Mouse (Mus musculus): Measurements from ENCODE around the gene Mak. TPM values are rescaled to one million over a fixed set of nuclear protein-coding genes. Genes with fewer than 3 reads are reported as not detected.

Gene Mak
- polyA plus RNA-seq, 1 experiment, result 98.5 TPM

DNA sequence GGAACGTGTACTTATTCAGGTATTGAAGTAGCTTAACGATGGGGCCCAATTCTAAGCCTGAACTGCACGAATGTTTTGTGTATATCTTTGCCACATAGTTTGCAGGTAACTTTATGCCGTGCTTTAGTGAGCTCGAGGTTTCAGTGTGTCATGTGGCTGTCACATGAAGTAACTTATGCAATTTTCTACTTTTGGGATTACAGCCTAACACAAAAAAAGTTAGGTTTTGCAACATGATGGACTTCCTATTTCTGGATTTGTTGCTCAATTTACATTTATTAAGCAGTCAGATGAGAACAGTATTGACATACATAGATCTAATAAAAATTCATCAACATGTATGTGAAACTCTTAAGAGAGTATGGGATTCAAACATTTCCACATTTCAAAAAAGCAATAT lies 5.7 kb downstream of the Mak start:
- no peaks in the 10 kb centered on the region for H3K36me3 ChIP-seq (ENCODE audit: control insufficient read depth, insufficient read depth, low read length)
- no peaks in the 10 kb centered on the region; the same call in 1 of the 2 replicates for H3K4me1 ChIP-seq (ENCODE audit: control insufficient read depth, insufficient read depth, low read length)
- H3K27me3 ChIP-seq (ENCODE audit: control insufficient read depth, insufficient read depth, low read length), result no peaks in the 10 kb centered on the region
- TF ChIP-seq POLR2A (IDR thresholded peaks at IDR 0.05; ENCODE audit: control insufficient read depth, low read depth, low read length), result no peak
- TF ChIP-seq CTCF (IDR thresholded peaks at IDR 0.05; ENCODE audit: control insufficient read depth, insufficient read depth, insufficient replicate concordance, low read depth, low read length), result no peak
- no peak overlapping the region for H3K4me3 ChIP-seq (ENCODE audit: control insufficient read depth, low read depth, low read length)
- H3K27ac ChIP-seq (ENCODE audit: control insufficient read depth, insufficient read depth, low read depth, low read length), result no peak overlapping the region

GRCm38 (mm10) chr13:41071617-41072016 lies 7.9 kb downstream of the Mak start:
- Histone ChIP-seq H3K36me3 (ENCODE audit: control insufficient read depth, insufficient read depth, low read length) (no peaks in the 10 kb centered on the region), H3K27me3 (ENCODE audit: control insufficient read depth, insufficient read depth, low read length) (no peaks in the 10 kb centered on the region), H3K4me1 (ENCODE audit: control insufficient read depth, insufficient read depth, low read length) (no peaks in the 10 kb centered on the region), H3K4me3 (ENCODE audit: control insufficient read depth, low read depth, low read length) (no peak overlapping the region), H3K27ac (ENCODE audit: control insufficient read depth, insufficient read depth, low read depth, low read length) (no peak overlapping the region)
- TF ChIP-seq POLR2A (IDR thresholded peaks at IDR 0.05; ENCODE audit: control insufficient read depth, low read depth, low read length), result no peak
- TF ChIP-seq CTCF (IDR thresholded peaks at IDR 0.05; ENCODE audit: control insufficient read depth, insufficient read depth, insufficient replicate concordance, low read depth, low read length), result no peak

DNA sequence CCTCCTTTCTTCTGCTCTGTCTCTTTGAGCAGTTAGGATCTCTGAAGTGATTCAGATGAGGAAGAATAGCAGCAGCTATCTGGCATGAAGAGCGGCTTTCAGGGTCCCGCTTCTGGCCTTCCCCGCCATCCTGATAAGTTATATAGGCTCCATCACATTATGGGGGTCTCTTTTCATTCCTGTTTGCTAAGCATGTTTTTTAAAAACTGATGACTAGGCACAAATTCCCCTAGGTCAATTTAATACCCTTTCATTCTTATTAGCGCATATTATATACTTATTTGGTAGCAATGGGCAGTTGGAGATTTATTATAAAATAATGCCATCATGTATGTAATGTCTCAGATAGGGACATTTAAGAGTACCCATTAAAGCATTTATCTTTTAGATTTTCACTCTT lies 11.9 kb downstream of the Mak start:
- Histone ChIP-seq H3K36me3 (ENCODE audit: control insufficient read depth, insufficient read depth, low read length) (no peaks in the 10 kb centered on the region), H3K4me1 (ENCODE audit: control insufficient read depth, insufficient read depth, low read length) (no peaks in the 10 kb centered on the region; the same call in 1 of the 2 replicates), H3K4me3 (ENCODE audit: control insufficient read depth, low read depth, low read length) (no peak overlapping the region), H3K27ac (ENCODE audit: control insufficient read depth, insufficient read depth, low read depth, low read length) (no peak overlapping the region), H3K27me3 (ENCODE audit: control insufficient read depth, insufficient read depth, low read length) (no peaks in the 10 kb centered on the region)
- TF ChIP-seq CTCF (IDR thresholded peaks at IDR 0.05; ENCODE audit: control insufficient read depth, insufficient read depth, insufficient replicate concordance, low read depth, low read length), result no peak
- TF ChIP-seq POLR2A (IDR thresholded peaks at IDR 0.05; ENCODE audit: control insufficient read depth, low read depth, low read length), result no peak

- Histone ChIP-seq H3K27ac (ENCODE audit: control insufficient read depth, insufficient read depth, low read depth, low read length) (no peak overlapping the region), H3K36me3 (ENCODE audit: control insufficient read depth, insufficient read depth, low read length) (no peaks in the 10 kb centered on the region; the same call in 1 of the 2 replicates), H3K4me3 (ENCODE audit: control insufficient read depth, low read depth, low read length) (no peak overlapping the region), H3K4me1 (ENCODE audit: control insufficient read depth, insufficient read depth, low read length) (no peaks in the 10 kb centered on the region), H3K27me3 (ENCODE audit: control insufficient read depth, insufficient read depth, low read length) (no peaks in the 10 kb centered on the region)
- no peak for TF ChIP-seq CTCF (IDR thresholded peaks at IDR 0.05; ENCODE audit: control insufficient read depth, insufficient read depth, insufficient replicate concordance, low read depth, low read length)
- no peak for TF ChIP-seq POLR2A (IDR thresholded peaks at IDR 0.05; ENCODE audit: control insufficient read depth, low read depth, low read length)
Observed at GRCm38 (mm10) chr13:41051965-41052364, 27.5 kb downstream of the Mak start.

DNA sequence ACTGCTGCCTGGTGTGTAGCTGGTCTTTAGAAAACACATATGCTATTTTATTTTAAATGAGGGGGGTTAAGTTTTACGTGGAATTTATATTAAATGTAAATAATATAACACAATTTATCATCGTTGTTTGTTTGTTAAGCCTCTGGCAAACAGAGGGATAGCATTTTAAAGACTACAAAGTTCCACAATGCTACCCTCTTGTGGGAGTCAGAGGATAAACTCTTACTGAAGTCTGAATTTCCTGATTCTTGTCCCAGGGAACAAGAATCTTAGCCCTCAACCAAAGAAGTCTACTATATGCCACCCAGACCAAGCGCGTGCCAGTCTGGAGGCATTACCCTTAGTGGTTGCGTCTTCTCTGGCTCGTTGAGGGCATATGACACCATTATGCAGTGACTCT lies 32.2 kb downstream of the Mak start:
- Histone ChIP-seq H3K27ac (ENCODE audit: control insufficient read depth, insufficient read depth, low read depth, low read length) (no peak overlapping the region), H3K4me1 (ENCODE audit: control insufficient read depth, insufficient read depth, low read length) (no peaks in the 10 kb centered on the region), H3K27me3 (ENCODE audit: control insufficient read depth, insufficient read depth, low read length) (no peaks in the 10 kb centered on the region), H3K36me3 (ENCODE audit: control insufficient read depth, insufficient read depth, low read length) (no peaks in the 10 kb centered on the region; the same call in none of the 2 replicates), H3K4me3 (ENCODE audit: control insufficient read depth, low read depth, low read length) (no peak overlapping the region)
- no peak for TF ChIP-seq POLR2A (IDR thresholded peaks at IDR 0.05; ENCODE audit: control insufficient read depth, low read depth, low read length)
- no peak for TF ChIP-seq CTCF (IDR thresholded peaks at IDR 0.05; ENCODE audit: control insufficient read depth, insufficient read depth, insufficient replicate concordance, low read depth, low read length)

DNA sequence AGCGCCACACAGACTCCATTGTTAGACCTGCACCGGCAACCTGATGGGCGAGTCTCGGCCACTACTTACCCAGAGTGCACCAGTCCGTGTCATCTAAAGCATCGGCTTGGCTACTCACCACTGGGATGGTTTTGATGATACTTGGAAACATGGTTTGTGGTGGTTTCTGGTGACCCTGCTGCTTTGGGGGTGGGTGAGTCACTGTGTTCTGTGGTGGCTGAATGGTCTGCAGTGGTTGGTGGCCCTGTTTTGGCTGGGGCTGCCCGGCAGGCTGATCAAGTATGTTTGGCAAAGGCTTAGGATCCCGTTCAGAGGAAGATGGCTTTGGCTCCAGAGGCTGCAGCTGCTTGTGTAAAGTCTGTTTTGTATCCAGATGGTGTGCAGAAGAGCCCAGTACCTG lies 33.6 kb downstream of the Mak start:
- no peaks in the 10 kb centered on the region for H3K4me1 ChIP-seq (ENCODE audit: control insufficient read depth, insufficient read depth, low read length)
- no peak overlapping the region for H3K27ac ChIP-seq (ENCODE audit: control insufficient read depth, insufficient read depth, low read depth, low read length)
- H3K36me3 ChIP-seq (ENCODE audit: control insufficient read depth, insufficient read depth, low read length), result no peaks in the 10 kb centered on the region; the same call in none of the 2 replicates
- H3K27me3 ChIP-seq (ENCODE audit: control insufficient read depth, insufficient read depth, low read length), result no peaks in the 10 kb centered on the region
- TF ChIP-seq POLR2A (IDR thresholded peaks at IDR 0.05; ENCODE audit: control insufficient read depth, low read depth, low read length), result no peak
- no peak for TF ChIP-seq CTCF (IDR thresholded peaks at IDR 0.05; ENCODE audit: control insufficient read depth, insufficient read depth, insufficient replicate concordance, low read depth, low read length)
- H3K4me3 ChIP-seq (ENCODE audit: control insufficient read depth, low read depth, low read length), result no peak overlapping the region

GRCm38 (mm10) chr13:41042511-41042910 lies 37.0 kb downstream of the Mak start:
- no peaks in the 10 kb centered on the region for H3K27me3 ChIP-seq (ENCODE audit: control insufficient read depth, insufficient read depth, low read length)
- H3K36me3 ChIP-seq (ENCODE audit: control insufficient read depth, insufficient read depth, low read length), result no peaks in the 10 kb centered on the region; the same call in none of the 2 replicates
- H3K4me1 ChIP-seq (ENCODE audit: control insufficient read depth, insufficient read depth, low read length), result no peaks in the 10 kb centered on the region
- TF ChIP-seq CTCF (IDR thresholded peaks at IDR 0.05; ENCODE audit: control insufficient read depth, insufficient read depth, insufficient replicate concordance, low read depth, low read length) (no peak), POLR2A (IDR thresholded peaks at IDR 0.05; ENCODE audit: control insufficient read depth, low read depth, low read length) (no peak)
- no peak overlapping the region for H3K4me3 ChIP-seq (ENCODE audit: control insufficient read depth, low read depth, low read length)
- H3K27ac ChIP-seq (ENCODE audit: control insufficient read depth, insufficient read depth, low read depth, low read length), result no peak overlapping the region

GRCm38 (mm10) chr13:41030098-41030497 lies 49.4 kb downstream of the Mak start:
- no peak overlapping the region for H3K27ac ChIP-seq (ENCODE audit: control insufficient read depth, insufficient read depth, low read depth, low read length)

More at GRCm38 (mm10) chr13:41030098-41030497, 49.4 kb downstream of the Mak start:
- no peaks in the 10 kb centered on the region for H3K27me3 ChIP-seq (ENCODE audit: control insufficient read depth, insufficient read depth, low read length)
- no peak overlapping the region for H3K4me3 ChIP-seq (ENCODE audit: control insufficient read depth, low read depth, low read length)
- TF ChIP-seq POLR2A (IDR thresholded peaks at IDR 0.05; ENCODE audit: control insufficient read depth, low read depth, low read length) (no peak), CTCF (IDR thresholded peaks at IDR 0.05; ENCODE audit: control insufficient read depth, insufficient read depth, insufficient replicate concordance, low read depth, low read length) (no peak)
- no peaks in the 10 kb centered on the region for H3K4me1 ChIP-seq (ENCODE audit: control insufficient read depth, insufficient read depth, low read length)
- H3K36me3 ChIP-seq (ENCODE audit: control insufficient read depth, insufficient read depth, low read length), result no peaks in the 10 kb centered on the region; the same call in 1 of the 2 replicates
